Mouse (Mus musculus) embryonic facial prominence, embryonic 10.5 days (tissue): ENCODE data around the gene Chd5. TPM values are rescaled to one million over a fixed set of nuclear protein-coding genes. Genes with fewer than 3 reads are reported as not detected.

Source experiments
- DNase-seq: peaks from one replicate; pipeline ENCODE4 v3.0.0-alpha.2; 2017; ENCODE audit warnings: low spot score
- H3K27ac ChIP-seq: fragments of 300-500 bp; sonication (generic); replicated peaks from 2 replicates; pipeline ENCODE4 v1.5.1; 2016; ENCODE audit warnings: mild to moderate bottlenecking
- H3K27me3 ChIP-seq: fragments of 300-500 bp; sonication (generic); replicated peaks from 2 replicates; pipeline ENCODE4 v1.6.1; 2016; ENCODE audit warnings: low read depth, mild to moderate bottlenecking; ENCODE audit not compliant: poor library complexity, severe bottlenecking
- H3K36me3 ChIP-seq: fragments of 300-500 bp; sonication (generic); replicated peaks from 2 replicates; pipeline ENCODE4 v1.6.1; 2016; ENCODE audit warnings: mild to moderate bottlenecking, moderate library complexity
- H3K4me1 ChIP-seq: fragments of 300-500 bp; sonication (generic); 2 replicates; pipeline ENCODE4 v1.6.1; 2016
- H3K4me3 ChIP-seq: fragments of 300-500 bp; sonication (generic); 2 replicates; pipeline ENCODE4 v1.5.1; 2016; ENCODE audit warnings: mild to moderate bottlenecking, moderate library complexity
- H3K9me3 ChIP-seq: fragments of 300-500 bp; sonication (generic); 2 replicates; pipeline ENCODE4 v1.6.1; 2016; ENCODE audit warnings: mild to moderate bottlenecking
- WGBS: fragments of 180-500 bp; shearing (Covaris S2); methylation state at CpG from one replicate; pipeline ENCODE4 v1.1.7; 2016; 5-methylcytosine and 5-hydroxymethylcytosine counted together
- polyA plus RNA-seq: library from polyadenylated mRNA; unstranded; fragments of >200 nt; fragmentation: Nextera tagmentation; extraction: Ambion mirVana; gene quantifications from 2 replicates; pipeline ENCODE4 v1.2.1, GENCODE M21; 2016

Chd5 gene
- polyA plus RNA-seq, 1 experiment from 2014 or later = 0.05 TPM

DNA sequence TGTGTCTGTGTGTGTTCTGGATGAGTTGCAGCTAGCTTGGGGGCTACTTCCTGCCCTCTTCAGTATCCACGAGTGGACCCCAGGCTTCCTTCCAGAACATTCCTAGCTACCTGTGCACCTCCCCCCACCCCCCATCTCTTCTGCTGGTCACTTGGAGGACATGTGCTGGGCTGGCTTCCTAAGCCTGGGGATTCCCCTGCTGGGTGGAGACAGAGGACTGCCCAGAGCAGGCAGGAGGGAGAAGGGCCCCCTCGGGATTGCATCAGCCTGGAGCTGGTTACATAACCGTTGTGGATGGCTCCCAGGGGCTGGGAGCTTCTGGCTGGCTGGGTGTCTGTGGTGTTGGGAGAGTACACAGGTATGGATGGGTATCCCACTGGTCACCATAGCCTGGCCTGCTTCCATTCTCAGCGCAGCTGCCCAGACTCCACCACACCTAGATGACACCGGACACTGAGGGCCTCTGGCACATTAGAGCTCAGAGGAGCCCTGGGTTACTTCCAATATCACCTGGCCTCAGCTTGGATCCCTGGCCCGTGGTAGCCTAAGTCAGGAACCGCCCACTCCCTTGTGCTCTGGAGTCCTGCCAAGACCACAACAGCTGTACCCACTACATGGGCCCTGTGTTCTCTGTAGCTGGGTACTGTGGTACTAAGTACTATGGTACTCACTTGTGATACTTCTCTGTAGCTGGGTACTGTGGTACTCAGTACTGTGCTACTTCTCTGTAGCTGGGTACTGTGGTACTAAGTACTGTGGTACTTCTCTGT is 6.9 kb downstream of the Chd5 start:
- Histone ChIP-seq H3K4me3 (no peak overlapping the region), H3K9me3 (no peaks in the 10 kb centered on the region), H3K27ac (no peak overlapping the region), H3K4me1 (peaks cover 32% of the 10 kb centered on the region), H3K27me3 (peaks cover 79% of the 10 kb centered on the region), H3K36me3 (no peaks in the 10 kb centered on the region)
- no peak for DNase-seq
- 57% methylated on average over 7 of the region's 7 CpGs for WGBS

DNA sequence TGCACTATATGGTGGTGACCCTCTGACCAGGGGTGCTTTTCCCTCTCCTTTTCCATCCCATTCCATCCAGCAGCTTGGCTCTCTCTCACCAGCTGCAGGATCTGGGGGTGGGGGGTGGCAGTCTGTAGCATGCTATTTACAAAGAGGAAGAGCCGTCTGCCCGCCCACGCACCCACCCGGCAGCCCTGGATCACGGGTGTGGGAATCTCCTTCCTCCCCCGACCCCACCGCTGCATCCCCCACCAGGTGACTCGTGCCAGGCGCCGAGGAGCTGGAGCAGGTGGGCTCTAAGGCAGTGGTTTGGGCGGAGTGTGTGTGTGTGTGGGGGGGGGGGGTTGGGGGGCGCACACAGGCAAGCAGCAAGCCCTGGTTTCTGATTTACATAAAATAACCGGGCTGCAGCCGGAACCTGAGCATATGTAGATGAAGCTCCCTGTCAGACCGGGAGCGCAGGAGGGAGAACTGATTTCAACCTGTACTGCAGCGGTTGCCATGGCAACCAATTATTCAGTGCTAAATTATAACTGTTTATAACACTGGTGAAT is 11.5 kb downstream of the Chd5 start:
- Histone ChIP-seq H3K4me3 (no peak overlapping the region), H3K9me3 (no peaks in the 10 kb centered on the region), H3K27me3 (peaks cover 57% of the 10 kb centered on the region), H3K27ac (no peak overlapping the region), H3K36me3 (no peaks in the 10 kb centered on the region), H3K4me1 (peaks cover 23% of the 10 kb centered on the region)
- no peak for DNase-seq
- 17% methylated on average over 17 of the region's 17 CpGs for WGBS

DNA sequence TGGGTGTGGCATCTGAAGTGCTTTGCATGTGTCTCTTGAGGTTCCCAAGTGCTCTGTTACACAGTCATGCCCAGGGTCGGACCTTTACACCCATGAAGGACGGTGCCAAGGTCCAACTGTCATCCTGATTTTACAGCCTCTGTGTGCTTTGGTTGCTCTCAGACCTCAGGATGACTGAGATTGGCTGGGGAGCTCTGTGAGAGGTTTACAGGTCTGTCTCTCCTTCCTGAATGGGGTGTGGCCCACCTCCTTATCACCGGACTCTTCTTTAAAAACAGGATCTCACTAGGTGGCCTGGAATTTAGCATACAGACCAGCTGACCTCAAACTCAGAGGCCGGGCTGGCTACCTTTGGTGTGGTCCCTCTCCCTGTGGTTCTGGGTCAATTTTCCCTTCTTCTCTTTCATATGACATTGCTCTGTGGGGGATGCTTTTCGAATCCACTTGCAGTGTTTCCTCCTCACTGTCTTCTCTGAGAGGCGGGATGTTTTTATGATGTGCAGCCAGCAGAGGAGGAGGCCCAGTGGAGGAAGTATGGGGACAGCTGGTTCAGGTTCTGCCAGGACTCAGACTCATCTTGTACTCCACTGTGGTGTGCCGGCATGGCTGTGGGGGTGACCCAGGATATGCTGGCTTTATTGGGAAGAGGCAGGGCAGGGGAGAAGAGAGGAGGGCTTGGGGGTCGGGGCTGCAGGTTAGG is 12.4 kb downstream of the Chd5 start:
- H3K27me3 ChIP-seq = peaks cover 51% of the 10 kb centered on the region
- H3K4me1 ChIP-seq = peaks cover 18% of the 10 kb centered on the region
- DNase-seq = no peak
- H3K9me3 ChIP-seq = no peaks in the 10 kb centered on the region
- WGBS = 42% methylated on average over 8 of the region's 8 CpGs
- no peak overlapping the region for H3K4me3 ChIP-seq
- no peaks in the 10 kb centered on the region for H3K36me3 ChIP-seq
- no peak overlapping the region for H3K27ac ChIP-seq

DNA sequence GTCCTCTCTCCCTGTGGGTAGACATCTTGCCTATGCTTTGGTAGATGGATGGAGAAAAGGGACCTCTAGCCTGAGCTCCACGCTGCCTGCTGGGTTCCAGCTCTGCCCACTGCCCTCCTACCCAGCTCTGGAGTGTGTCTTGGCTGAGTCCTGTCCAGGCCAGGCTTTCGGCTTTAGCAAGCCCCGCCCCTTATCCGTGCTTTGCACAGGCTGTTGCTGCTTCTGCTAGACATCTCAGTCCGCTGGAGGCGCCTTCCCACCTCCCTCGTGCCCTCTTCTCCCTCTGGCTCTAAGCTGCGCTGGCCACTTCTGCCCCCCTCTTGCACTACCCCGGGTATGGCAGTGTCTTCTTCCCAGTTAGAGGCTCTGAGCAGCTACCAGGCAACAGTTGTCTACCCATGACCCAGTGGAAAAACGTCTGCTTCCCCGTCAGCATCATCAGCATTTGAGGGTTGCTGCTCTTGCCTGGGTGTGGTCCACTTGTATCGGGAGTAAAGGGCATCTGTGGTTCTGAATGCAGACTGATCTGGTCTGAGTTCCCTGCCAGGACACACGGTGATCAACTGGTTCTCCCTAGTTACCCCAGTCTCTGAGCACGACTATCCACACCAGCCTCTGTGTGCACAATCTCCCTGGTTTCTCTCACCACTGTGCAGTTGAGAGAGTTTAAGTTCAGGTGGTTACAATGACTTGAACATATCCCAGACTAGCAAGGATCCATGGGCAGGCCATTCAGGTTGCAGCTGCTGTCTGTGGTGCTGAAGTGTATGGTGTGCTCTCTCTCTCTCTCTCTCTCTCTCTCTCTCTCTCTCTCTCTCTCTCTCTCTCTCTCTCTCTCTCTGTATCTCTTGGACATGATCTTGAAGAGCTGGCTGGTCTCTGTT is 13.2 kb downstream of the Chd5 start:
- WGBS = 15% methylated on average over 14 of the region's 14 CpGs
- peaks cover 18% of the 10 kb centered on the region for H3K4me1 ChIP-seq
- H3K36me3 ChIP-seq = no peaks in the 10 kb centered on the region
- peaks cover 51% of the 10 kb centered on the region for H3K27me3 ChIP-seq
- H3K9me3 ChIP-seq = no peaks in the 10 kb centered on the region
- no peak overlapping the region for H3K4me3 ChIP-seq
- H3K27ac ChIP-seq = no peak overlapping the region
- DNase-seq = peak; percentile 49

DNA sequence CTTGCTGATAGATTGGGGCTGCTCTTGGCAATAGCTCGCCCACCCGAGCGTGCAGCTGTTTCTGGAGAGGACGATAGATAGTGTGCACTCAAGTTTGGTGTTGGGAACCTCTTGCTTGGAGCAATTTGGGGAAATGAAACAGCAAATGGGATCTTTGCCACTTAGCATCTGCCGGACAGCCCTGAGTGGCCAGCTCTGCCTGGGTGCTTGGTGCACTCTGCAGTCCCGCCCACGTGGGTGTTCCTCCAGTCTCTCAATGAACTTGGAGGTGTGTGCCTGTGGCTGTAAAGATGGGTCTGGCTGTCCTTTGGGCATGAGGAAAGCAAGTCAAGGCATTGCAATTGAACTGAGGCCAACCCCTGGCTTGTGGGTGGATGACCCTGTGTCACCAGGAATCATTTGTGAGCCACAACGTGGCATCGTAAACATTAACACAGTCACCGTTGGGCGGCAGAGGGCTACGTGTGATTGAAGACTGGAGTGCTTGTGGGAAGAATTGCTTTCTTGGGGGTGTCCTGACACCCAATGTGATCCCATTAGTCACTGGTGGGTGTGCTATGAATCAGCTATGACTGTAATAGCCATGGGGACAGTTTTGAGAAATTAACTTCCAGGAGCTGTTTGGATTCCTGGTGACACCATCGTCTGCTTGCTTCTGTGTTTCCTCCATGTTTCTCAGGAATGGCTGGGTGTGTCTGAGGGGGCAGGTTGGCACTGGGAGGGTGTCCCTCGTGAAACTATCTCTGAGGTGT is 15.6 kb downstream of the Chd5 start:
- no peak overlapping the region for H3K27ac ChIP-seq
- 85% methylated on average over 14 of the region's 14 CpGs for WGBS
- no peaks in the 10 kb centered on the region for H3K9me3 ChIP-seq
- peaks cover 44% of the 10 kb centered on the region for H3K27me3 ChIP-seq
- H3K4me3 ChIP-seq = no peak overlapping the region
- H3K36me3 ChIP-seq = no peaks in the 10 kb centered on the region
- no peak for DNase-seq
- peaks cover 18% of the 10 kb centered on the region for H3K4me1 ChIP-seq

DNA sequence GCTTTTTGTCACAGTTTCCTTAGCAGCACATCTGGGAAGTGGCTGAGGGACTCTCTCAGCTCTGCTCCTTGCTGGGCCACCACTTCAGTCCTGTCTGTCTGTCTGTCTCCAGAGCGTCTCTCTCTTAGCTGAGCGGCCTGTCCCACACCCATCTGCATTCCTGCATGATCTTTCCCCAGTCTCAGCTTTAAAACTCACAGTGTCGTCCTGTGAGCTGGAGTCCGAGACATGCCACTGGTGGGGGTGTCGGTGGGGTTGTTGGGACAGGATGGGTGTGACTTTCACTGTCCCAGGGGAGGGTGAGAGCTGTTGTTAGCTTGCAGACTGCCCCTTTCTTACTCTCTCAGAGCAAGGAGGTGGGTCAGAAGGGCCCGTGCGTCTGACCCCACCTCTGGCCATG is 17.2 kb downstream of the Chd5 start:
- no peak overlapping the region for H3K4me3 ChIP-seq
- H3K4me1 ChIP-seq = peaks cover 20% of the 10 kb centered on the region
- no peaks in the 10 kb centered on the region for H3K9me3 ChIP-seq
- no peak overlapping the region for H3K27ac ChIP-seq
- WGBS = 82% methylated on average over 7 of the region's 7 CpGs
- DNase-seq = no peak
- H3K27me3 ChIP-seq = peaks cover 44% of the 10 kb centered on the region
- H3K36me3 ChIP-seq = no peaks in the 10 kb centered on the region

DNA sequence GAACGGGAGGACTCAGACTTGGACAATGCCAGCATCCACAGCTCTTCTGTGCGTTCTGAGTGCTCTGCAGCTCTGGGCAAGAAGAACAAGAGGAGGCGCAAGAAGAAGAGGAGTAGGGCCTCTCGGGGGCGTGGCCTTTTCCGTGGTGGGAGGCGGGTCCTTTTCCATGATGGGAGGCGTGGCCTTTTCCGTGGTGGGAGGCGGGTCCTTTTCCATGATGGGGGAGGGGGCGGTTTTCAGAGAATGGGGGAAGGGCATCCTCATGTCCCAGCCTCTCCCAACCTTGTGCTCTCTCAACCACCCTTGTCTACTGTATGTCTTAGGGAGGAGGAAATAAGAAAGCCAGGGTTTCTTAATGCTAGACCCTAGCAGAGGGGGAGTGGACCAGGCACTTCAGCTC is 21.2 kb downstream of the Chd5 start:
- H3K27ac ChIP-seq = no peak overlapping the region
- DNase-seq = no peak
- H3K4me3 ChIP-seq = no peak overlapping the region
- H3K27me3 ChIP-seq = peaks cover 36% of the 10 kb centered on the region
- H3K9me3 ChIP-seq = no peaks in the 10 kb centered on the region
- H3K36me3 ChIP-seq = no peaks in the 10 kb centered on the region
- 7% methylated on average over 11 of the region's 11 CpGs for WGBS
- peaks cover 26% of the 10 kb centered on the region for H3K4me1 ChIP-seq

DNA sequence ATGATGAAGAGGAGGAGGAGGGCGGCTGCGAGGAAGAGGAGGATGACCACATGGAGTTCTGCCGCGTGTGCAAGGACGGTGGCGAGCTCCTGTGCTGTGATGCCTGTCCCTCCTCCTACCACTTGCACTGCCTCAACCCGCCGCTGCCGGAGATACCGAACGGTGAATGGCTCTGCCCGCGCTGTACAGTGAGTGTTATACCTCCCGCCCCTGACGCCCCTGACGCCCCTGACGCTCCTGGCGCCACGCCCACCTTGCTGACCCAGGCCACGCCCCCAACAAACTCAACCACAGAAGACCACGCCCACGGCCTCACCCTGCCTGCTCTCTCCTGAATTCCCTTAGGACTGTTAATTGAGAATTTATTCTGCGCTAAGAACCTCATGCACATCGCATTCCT is 22.4 kb downstream of the Chd5 start:
- H3K27me3 ChIP-seq = peaks cover 41% of the 10 kb centered on the region
- peaks cover 32% of the 10 kb centered on the region for H3K4me1 ChIP-seq
- H3K27ac ChIP-seq = no peak overlapping the region
- no peaks in the 10 kb centered on the region for H3K9me3 ChIP-seq
- peak; percentile 85 for DNase-seq
- H3K36me3 ChIP-seq = no peaks in the 10 kb centered on the region
- H3K4me3 ChIP-seq = peak overlapping the region; percentile 48
- WGBS = 1% methylated on average over 24 of the region's 24 CpGs

DNA sequence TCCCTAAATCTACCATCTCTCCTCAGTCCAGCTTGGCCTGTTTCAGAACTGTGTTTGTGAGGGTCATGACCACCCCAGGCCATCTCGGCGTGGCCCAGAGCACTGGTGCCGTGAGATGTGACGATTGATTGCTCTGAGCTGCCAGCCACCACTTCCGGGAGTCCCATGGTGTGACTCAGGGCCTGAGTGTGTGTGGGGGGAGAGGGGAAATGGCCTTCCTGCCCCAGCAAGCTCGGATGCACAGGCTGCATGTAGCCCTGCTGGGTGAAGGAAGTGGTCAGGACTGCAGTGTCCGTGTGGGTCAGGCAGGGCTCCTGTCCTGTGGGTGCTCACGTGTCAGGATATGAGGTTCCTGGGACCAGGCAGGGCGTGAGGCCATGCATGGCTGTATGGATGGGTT is 23.7 kb downstream of the Chd5 start:
- DNase-seq = no peak
- no peaks in the 10 kb centered on the region for H3K36me3 ChIP-seq
- H3K9me3 ChIP-seq = no peaks in the 10 kb centered on the region
- WGBS = 73% methylated on average over 9 of the region's 9 CpGs
- no peak overlapping the region for H3K27ac ChIP-seq
- H3K4me3 ChIP-seq = no peak overlapping the region
- H3K4me1 ChIP-seq = peaks cover 32% of the 10 kb centered on the region
- H3K27me3 ChIP-seq = peaks cover 44% of the 10 kb centered on the region

DNA sequence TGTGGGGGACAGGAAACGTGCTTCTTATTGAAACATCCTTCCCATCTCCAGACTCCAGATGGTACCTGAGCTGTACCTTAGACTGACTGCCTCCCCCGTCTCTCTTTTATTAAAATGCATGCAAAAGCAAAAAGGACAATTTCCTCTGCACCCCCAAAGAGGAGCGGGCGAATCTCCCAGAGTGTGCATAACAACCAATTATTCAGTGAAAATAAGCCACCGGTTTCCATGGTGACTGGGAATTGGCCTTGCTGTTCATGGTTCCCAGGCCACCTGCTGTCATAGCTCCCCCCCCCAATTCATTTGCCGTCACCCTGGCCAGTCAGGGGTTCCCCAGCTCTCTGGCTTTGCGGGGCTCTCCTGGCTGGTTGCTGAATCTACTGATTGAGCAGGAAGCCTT is 26.8 kb downstream of the Chd5 start:
- H3K36me3 ChIP-seq = no peaks in the 10 kb centered on the region
- peaks cover 30% of the 10 kb centered on the region for H3K4me1 ChIP-seq
- H3K4me3 ChIP-seq = no peak overlapping the region
- 71% methylated on average over 7 of the region's 7 CpGs for WGBS
- no peak overlapping the region for H3K27ac ChIP-seq
- H3K9me3 ChIP-seq = no peaks in the 10 kb centered on the region
- peaks cover 22% of the 10 kb centered on the region for H3K27me3 ChIP-seq
- DNase-seq = no peak

DNA sequence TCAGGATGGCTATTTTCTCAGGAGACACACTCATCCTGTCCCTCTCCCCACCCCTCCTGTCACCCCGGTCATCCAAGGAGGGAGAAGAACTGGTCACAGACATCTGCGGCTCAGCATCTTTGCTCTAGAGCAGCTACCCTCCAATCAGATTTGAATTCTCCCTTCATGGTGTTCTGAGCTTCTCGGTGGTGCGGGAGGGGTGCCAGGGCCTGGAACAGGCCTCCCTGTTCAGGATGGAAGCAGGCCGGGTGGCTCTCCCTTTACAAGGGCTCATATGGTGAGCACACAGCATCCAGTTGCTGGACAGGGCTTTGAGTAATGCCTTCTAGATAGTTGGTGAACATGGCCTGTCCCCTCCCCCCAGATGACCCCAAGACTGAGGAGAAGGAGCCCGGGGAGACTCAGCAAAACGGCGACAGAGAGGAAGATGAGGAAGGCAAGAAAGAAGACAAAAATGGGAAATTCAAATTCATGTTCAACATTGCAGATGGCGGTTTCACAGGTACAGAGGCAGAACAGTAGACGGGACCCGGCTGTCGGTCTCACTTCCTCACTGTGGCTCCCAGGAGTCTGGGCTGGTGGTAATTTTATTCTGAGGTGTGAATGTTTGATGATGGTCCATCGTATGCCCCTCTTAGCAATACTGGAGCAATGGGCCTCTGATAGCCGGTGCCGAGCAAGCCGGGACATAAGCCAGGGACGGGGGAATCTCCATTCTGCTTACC is 44.2 kb downstream of the Chd5 start:
- WGBS = 88% methylated on average over 17 of the region's 17 CpGs
- no peak overlapping the region for H3K27ac ChIP-seq
- no peaks in the 10 kb centered on the region for H3K27me3 ChIP-seq
- no peak overlapping the region for H3K4me3 ChIP-seq
- DNase-seq = no peak
- peaks cover 5% of the 10 kb centered on the region; the same call in 1 of the 2 replicates for H3K4me1 ChIP-seq
- no peaks in the 10 kb centered on the region for H3K36me3 ChIP-seq
- H3K9me3 ChIP-seq = no peaks in the 10 kb centered on the region
